Mouse (Mus musculus) liver, embryonic 14.5 days (tissue): ENCODE results near the gene Spa17.

ENCODE experiments used
- CTCF ChIP-seq: IDR thresholded peaks from 2 replicates; pipeline ENCODE4 v1.5.1; 2016; ENCODE audit warnings: antibody characterized with exemption, low read depth, control low read depth
- EP300 ChIP-seq: IDR thresholded peaks from 2 replicates; pipeline ENCODE4 v1.6.1; 2016; ENCODE audit warnings: antibody characterized with exemption, low read depth

GRCm38 (mm10) chr9:37595570-37595969 is 18.0 kb downstream of the Spa17 start:
- TF ChIP-seq CTCF (no peak), EP300 (no peak)
